ENCODE assay signal across 20 mouse cellular contexts in the genomic region with DNA sequence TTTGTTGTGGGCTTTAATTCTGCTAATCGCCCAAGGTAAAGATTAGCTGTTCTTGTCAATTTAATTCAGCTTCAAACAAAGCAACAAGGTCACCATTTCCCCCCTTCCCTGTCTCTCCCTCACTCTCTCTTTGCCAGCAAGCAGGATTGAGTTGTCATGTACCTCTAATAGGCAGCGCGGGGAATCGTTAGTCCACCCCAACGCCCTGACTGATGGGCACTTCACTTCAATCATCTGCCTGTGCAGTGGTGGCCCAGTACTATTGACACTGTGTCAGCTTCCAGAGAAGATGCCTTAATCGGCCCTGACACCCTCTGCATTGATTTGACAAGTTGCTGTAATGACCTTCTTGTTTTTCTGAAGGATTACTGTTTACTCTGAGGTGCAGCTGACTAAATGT.
DNase-seq lines count a peak whose midpoint lies in the region; ATAC-seq and TF ChIP-seq lines count a peak whose summit lies in the region.
"Had no signal": no experiment of that assay in that cellular context is flagged by ENCODE, and none has a peak within 500 bp of the region (broad histone marks: within the 10 kb centered on the region; RNA-seq: fewer than 3 reads in every experiment).

No protein-coding gene starts in this region.

- ATAC-seq in forebrain, embryonic 12.5 days (ENCODE audit: low FRiP score) = peak; percentile 65; the same call in 1 of the 2 replicates
- ATAC-seq in forebrain, embryonic 16.5 days = no peak
- ATAC-seq in hindbrain, embryonic 12.5 days (ENCODE audit: low FRiP score) = peak; percentile 48; the same call in 1 of the 2 replicates
- no peak for ATAC-seq in hindbrain, embryonic 16.5 days
- 0 out of 2 replicates have a peak, but pooled peaks have one; percentile 35 for ATAC-seq in hindbrain, postnatal 0 days
- ATAC-seq in midbrain, postnatal 0 days (ENCODE audit: low FRiP score) = no peak
- ATAC-seq: CD4-positive, CD25-positive, alpha-beta regulatory T cell, adult 4 months; forebrain, embryonic 14.5 days; intestine, embryonic 15.5 days had no signal

- H3K9ac ChIP-seq in forebrain, embryonic 12.5 days = no peak overlapping the region
- H3K9ac ChIP-seq in forebrain, embryonic 16.5 days (replicated peaks; ENCODE audit: low read depth, low read length) = no peak overlapping the region
- H3K9ac ChIP-seq in hindbrain, embryonic 12.5 days = no peak overlapping the region
- H3K9ac ChIP-seq in hindbrain, embryonic 16.5 days (ENCODE audit: low read depth, low read length) = no peak overlapping the region
- H3K9ac ChIP-seq in hindbrain, postnatal 0 days (replicated peaks; ENCODE audit: low read length) = no peak overlapping the region
- no peak overlapping the region for H3K9ac ChIP-seq in midbrain, postnatal 0 days (replicated peaks; ENCODE audit: low read length, poor library complexity, severe bottlenecking)
- H3K9ac ChIP-seq: embryonic facial prominence, embryonic 12.5 days; heart, embryonic 12.5 days; intestine, embryonic 15.5 days had no signal

- no peaks in the 10 kb centered on the region for H3K27me3 ChIP-seq in forebrain, embryonic 12.5 days
- H3K27me3 ChIP-seq in forebrain, embryonic 16.5 days (replicated peaks; ENCODE audit: control insufficient read depth, insufficient read depth, low read length) = no peaks in the 10 kb centered on the region
- H3K27me3 ChIP-seq in hindbrain, embryonic 12.5 days = no peaks in the 10 kb centered on the region
- H3K27me3 ChIP-seq in hindbrain, embryonic 16.5 days (replicated peaks; ENCODE audit: control insufficient read depth, insufficient read depth, low read length) = no peaks in the 10 kb centered on the region
- no peaks in the 10 kb centered on the region for H3K27me3 ChIP-seq in hindbrain, postnatal 0 days (ENCODE audit: insufficient read depth, low read length)
- H3K27me3 ChIP-seq in midbrain, postnatal 0 days (ENCODE audit: insufficient read depth, low read length) = no peaks in the 10 kb centered on the region
- H3K27me3 ChIP-seq: embryonic facial prominence, embryonic 12.5 days; heart, embryonic 12.5 days; intestine, embryonic 15.5 days had no signal

- H3K4me1 ChIP-seq in forebrain, embryonic 12.5 days = 0 out of 2 replicates have a peak, but pooled peaks cover 5% of the 10 kb centered on the region
- no peaks in the 10 kb centered on the region for H3K4me1 ChIP-seq in forebrain, embryonic 16.5 days (replicated peaks; ENCODE audit: control insufficient read depth, insufficient read depth, low read length)
- H3K4me1 ChIP-seq in hindbrain, embryonic 12.5 days = peaks cover 6% of the 10 kb centered on the region; the same call in 1 of the 2 replicates
- H3K4me1 ChIP-seq in hindbrain, embryonic 16.5 days (ENCODE audit: control insufficient read depth, insufficient read depth, low read depth, low read length) = no peaks in the 10 kb centered on the region
- H3K4me1 ChIP-seq in hindbrain, postnatal 0 days (ENCODE audit: insufficient read depth, low read length) = no peaks in the 10 kb centered on the region
- peaks cover 3% of the 10 kb centered on the region for H3K4me1 ChIP-seq in midbrain, postnatal 0 days (ENCODE audit: insufficient read depth, low read length)
- H3K4me1 ChIP-seq: embryonic facial prominence, embryonic 12.5 days; heart, embryonic 12.5 days; intestine, embryonic 15.5 days had no signal

- no peaks in the 10 kb centered on the region for H3K9me3 ChIP-seq in forebrain, embryonic 12.5 days
- H3K9me3 ChIP-seq in forebrain, embryonic 16.5 days (ENCODE audit: control insufficient read depth, low read length) = no peaks in the 10 kb centered on the region
- H3K9me3 ChIP-seq in hindbrain, embryonic 12.5 days (replicated peaks) = no peaks in the 10 kb centered on the region
- no peaks in the 10 kb centered on the region for H3K9me3 ChIP-seq in hindbrain, embryonic 16.5 days (ENCODE audit: control insufficient read depth, low read length)
- no peaks in the 10 kb centered on the region for H3K9me3 ChIP-seq in hindbrain, postnatal 0 days (ENCODE audit: low read length)
- H3K9me3 ChIP-seq in midbrain, postnatal 0 days (ENCODE audit: low read length) = no peaks in the 10 kb centered on the region
- H3K9me3 ChIP-seq: embryonic facial prominence, embryonic 12.5 days; heart, embryonic 12.5 days; intestine, embryonic 15.5 days had no signal

- TF ChIP-seq CTCF in hindbrain, postnatal 0 days (IDR thresholded peaks at IDR 0.05; ENCODE audit: low read depth) = no peak
- TF ChIP-seq CTCF in midbrain, postnatal 0 days (IDR thresholded peaks at IDR 0.05) = no peak

- no peak overlapping the region for H3K4me2 ChIP-seq in forebrain, embryonic 12.5 days
- H3K4me2 ChIP-seq in forebrain, embryonic 16.5 days (ENCODE audit: low read length) = no peak overlapping the region
- no peak overlapping the region for H3K4me2 ChIP-seq in hindbrain, embryonic 12.5 days (replicated peaks)
- no peak overlapping the region for H3K4me2 ChIP-seq in hindbrain, embryonic 16.5 days (ENCODE audit: low read length)
- no peak overlapping the region for H3K4me2 ChIP-seq in hindbrain, postnatal 0 days (ENCODE audit: low read depth, low read length)
- no peak overlapping the region for H3K4me2 ChIP-seq in midbrain, postnatal 0 days (ENCODE audit: low read depth, low read length, poor library complexity, severe bottlenecking)
- H3K4me2 ChIP-seq: embryonic facial prominence, embryonic 12.5 days; heart, embryonic 12.5 days; intestine, embryonic 15.5 days had no signal

- H3K27ac ChIP-seq in forebrain, embryonic 12.5 days = no peak overlapping the region
- H3K27ac ChIP-seq in forebrain, embryonic 16.5 days (ENCODE audit: low read length) = no peak overlapping the region
- H3K27ac ChIP-seq in hindbrain, embryonic 12.5 days = no peak overlapping the region
- no peak overlapping the region for H3K27ac ChIP-seq in hindbrain, embryonic 16.5 days (ENCODE audit: low read depth, low read length)
- H3K27ac ChIP-seq in hindbrain, postnatal 0 days = no peak overlapping the region
- no peak overlapping the region for H3K27ac ChIP-seq in midbrain, postnatal 0 days (ENCODE audit: low read depth, low read length)
- H3K27ac ChIP-seq: embryonic facial prominence, embryonic 12.5 days; intestine, embryonic 15.5 days had no signal

- H3K36me3 ChIP-seq in forebrain, embryonic 12.5 days (replicated peaks) = no peaks in the 10 kb centered on the region
- no peaks in the 10 kb centered on the region for H3K36me3 ChIP-seq in forebrain, embryonic 16.5 days (ENCODE audit: control insufficient read depth, insufficient read depth)
- H3K36me3 ChIP-seq in hindbrain, embryonic 12.5 days = no peaks in the 10 kb centered on the region
- H3K36me3 ChIP-seq in hindbrain, embryonic 16.5 days (ENCODE audit: control insufficient read depth, insufficient read depth, low read length) = no peaks in the 10 kb centered on the region
- H3K36me3 ChIP-seq in hindbrain, postnatal 0 days (ENCODE audit: insufficient read depth, low read length) = no peaks in the 10 kb centered on the region
- H3K36me3 ChIP-seq in midbrain, postnatal 0 days (ENCODE audit: insufficient read depth, low read length) = no peaks in the 10 kb centered on the region
- H3K36me3 ChIP-seq: embryonic facial prominence, embryonic 12.5 days; G1E; heart, embryonic 12.5 days; intestine, embryonic 15.5 days had no signal

- no peak overlapping the region for H3K4me3 ChIP-seq in forebrain, embryonic 12.5 days (replicated peaks)
- H3K4me3 ChIP-seq in forebrain, embryonic 16.5 days (replicated peaks; ENCODE audit: low read length) = no peak overlapping the region
- H3K4me3 ChIP-seq in hindbrain, embryonic 12.5 days = no peak overlapping the region
- no peak overlapping the region for H3K4me3 ChIP-seq in hindbrain, embryonic 16.5 days (ENCODE audit: low read length)
- H3K4me3 ChIP-seq in hindbrain, postnatal 0 days (ENCODE audit: low read length) = no peak overlapping the region
- no peak overlapping the region for H3K4me3 ChIP-seq in midbrain, postnatal 0 days (ENCODE audit: low read depth, low read length)
- H3K4me3 ChIP-seq: embryonic facial prominence, embryonic 12.5 days; heart, embryonic 12.5 days; intestine, embryonic 15.5 days had no signal

- WGBS in forebrain, embryonic 12.5 days = 28% methylated on average over 6 of the region's 6 CpGs
- WGBS in forebrain, embryonic 16.5 days = 27% methylated on average over 6 of the region's 6 CpGs
- WGBS in hindbrain, embryonic 12.5 days = 52% methylated on average over 6 of the region's 6 CpGs
- 54% methylated on average over 6 of the region's 6 CpGs for WGBS in hindbrain, embryonic 16.5 days
- WGBS in hindbrain, postnatal 0 days = 52% methylated on average over 6 of the region's 6 CpGs
- 30% methylated on average over 6 of the region's 6 CpGs for WGBS in midbrain, postnatal 0 days

- no peak for DNase-seq in hindbrain, postnatal 0 days (ENCODE audit: low spot score)
- peak; percentile 19 for DNase-seq in midbrain, postnatal 0 days (ENCODE audit: low spot score)
- DNase-seq in yolk sac, embryonic 10.5 days (ENCODE audit: low spot score) = no peak
- no peak for DNase-seq in heart, adult 18-20 months
- DNase-seq: adrenal gland, postnatal 10 days; B cell, adult 2 months; cerebellum, adult 11-12 months; cerebellum, adult 9-10 months; cerebellum, postnatal 25 days; gastrocnemius, postnatal 14 days had no signal

Comparison
In these comparisons a context has a peak if more than half of its experiments do, and no peak if none do; other contexts are left out.
1. ATAC-seq: peak in forebrain, embryonic 12.5 days (single experiment), hindbrain, embryonic 12.5 days (single experiment) and hindbrain, postnatal 0 days (single experiment); none in forebrain, embryonic 16.5 days (single experiment), hindbrain, embryonic 16.5 days (single experiment) and midbrain, postnatal 0 days (single experiment).